10 mouse cellular contexts compared by ENCODE assay signal in genomic region chr10:95550506-95550905, GRCm38 (mm10). TPM values are rescaled to one million over a fixed set of nuclear protein-coding genes. Genes with fewer than 3 reads are reported as not detected.
DNase-seq lines count a peak whose midpoint lies in the region; ATAC-seq and TF ChIP-seq lines count a peak whose summit lies in the region.
"Had no signal": no experiment of that assay in that cellular context is flagged by ENCODE, and none has a peak within 500 bp of the region (broad histone marks: within the 10 kb centered on the region; RNA-seq: fewer than 3 reads in every experiment).

No protein-coding gene starts in this region.

- no peak for TF ChIP-seq EP300 in heart, postnatal 0 days (IDR thresholded peaks at IDR 0.05; ENCODE audit: low read depth)

- 53% methylated on average over 1 of the region's 1 CpGs for WGBS in heart, postnatal 0 days
- WGBS in heart, embryonic 10.5 days: 61% methylated on average over 1 of the region's 1 CpGs

- peak; percentile 45 for TF ChIP-seq CTCF in heart, postnatal 0 days (IDR thresholded peaks at IDR 0.05; ENCODE audit: low read depth)

- no peak for DNase-seq in heart, postnatal 0 days (ENCODE audit: low spot score)
- no peak for DNase-seq in heart, embryonic 10.5 days (ENCODE audit: low spot score)
- DNase-seq in thymus, postnatal 0 days (ENCODE audit: low spot score): peak; percentile 55
- no peak for DNase-seq in thymus, postnatal 36 days
- peak; percentile 46 for DNase-seq in brain, adult 2 months (ENCODE audit: low read depth, low spot score)
- DNase-seq in gastrocnemius, adult 18-20 months (ENCODE audit: low spot score): no peak
- no peak for DNase-seq in left cerebral cortex, adult 11 months (ENCODE audit: low spot score)
- DNase-seq: spleen, adult 18-20 months had no signal

- H3K9ac ChIP-seq in heart, postnatal 0 days (replicated peaks; ENCODE audit: low read depth, low read length): no peak overlapping the region
- H3K9ac ChIP-seq: neural tube, embryonic 15.5 days had no signal

- H3K36me3 ChIP-seq in heart, postnatal 0 days (replicated peaks; ENCODE audit: control insufficient read depth, insufficient read depth, low read length): peaks cover 60% of the 10 kb centered on the region
- peaks cover 68% of the 10 kb centered on the region for H3K36me3 ChIP-seq in heart, embryonic 10.5 days

- no peak overlapping the region for H3K4me2 ChIP-seq in heart, postnatal 0 days (ENCODE audit: low read depth, low read length)
- H3K4me2 ChIP-seq: neural tube, embryonic 15.5 days had no signal

- H3K27ac ChIP-seq in heart, postnatal 0 days (ENCODE audit: low read depth): no peak overlapping the region
- no peak overlapping the region for H3K27ac ChIP-seq in heart, embryonic 10.5 days
- H3K27ac ChIP-seq: neural tube, embryonic 15.5 days had no signal

- no peaks in the 10 kb centered on the region for H3K27me3 ChIP-seq in heart, postnatal 0 days (ENCODE audit: control insufficient read depth, insufficient read depth, low read length)
- H3K27me3 ChIP-seq in heart, embryonic 10.5 days (ENCODE audit: insufficient read depth, poor library complexity, severe bottlenecking): no peaks in the 10 kb centered on the region
- H3K27me3 ChIP-seq: neural tube, embryonic 15.5 days had no signal

- ATAC-seq in heart, postnatal 0 days (ENCODE audit: insufficient read depth, low read depth): no peak
- ATAC-seq: hindbrain, embryonic 16.5 days had no signal

- no peak overlapping the region for H3K4me3 ChIP-seq in heart, postnatal 0 days (ENCODE audit: low read depth, low read length)
- H3K4me3 ChIP-seq in heart, embryonic 10.5 days: no peak overlapping the region
- H3K4me3 ChIP-seq: neural tube, embryonic 15.5 days had no signal

- no peaks in the 10 kb centered on the region for H3K4me1 ChIP-seq in heart, postnatal 0 days (ENCODE audit: control insufficient read depth, insufficient read depth)
- 0 out of 2 replicates have a peak, but pooled peaks cover 12% of the 10 kb centered on the region for H3K4me1 ChIP-seq in heart, embryonic 10.5 days

- no peaks in the 10 kb centered on the region for H3K9me3 ChIP-seq in heart, postnatal 0 days (replicated peaks; ENCODE audit: control insufficient read depth, low read length)
- no peaks in the 10 kb centered on the region for H3K9me3 ChIP-seq in heart, embryonic 10.5 days
- H3K9me3 ChIP-seq: neural tube, embryonic 15.5 days had no signal

RNA-seq across cellular contexts. Expression of gene Nudt4, which starts 13.4 kb away (rescaled TPM):
- total RNA-seq in heart, postnatal 0 days (2014; rRNA removed; ENCODE audit: low replicate concordance): 72.2 and 74.5 TPM in 2 replicates
- polyA plus RNA-seq in heart, postnatal 0 days (2015; fragmentation: Nextera tagmentation; extraction: Ambion mirVana): 70.0 and 81.3 TPM in 2 replicates
- 92.7 and 104 TPM in 2 replicates for polyA plus RNA-seq in heart, embryonic 10.5 days (2016; fragmentation: Nextera tagmentation; extraction: Ambion mirVana)
- 39.3 and 40.7 TPM in 2 replicates for polyA plus RNA-seq in thymus, postnatal 0 days (2015; fragmentation: Nextera tagmentation; extraction: Ambion mirVana)
- total RNA-seq in gastrocnemius, adult 18-20 months (2021): 100 to 1,000 TPM; 287 to 374 TPM

RNA-seq across cellular contexts. Expression of gene Ube2n, which starts 35.6 kb away (rescaled TPM):
- 158 and 242 TPM in 2 replicates for total RNA-seq in heart, postnatal 0 days (2014; rRNA removed; ENCODE audit: low replicate concordance)
- 188 and 190 TPM in 2 replicates for polyA plus RNA-seq in heart, postnatal 0 days (2015; fragmentation: Nextera tagmentation; extraction: Ambion mirVana)
- polyA plus RNA-seq in heart, embryonic 10.5 days (2016; fragmentation: Nextera tagmentation; extraction: Ambion mirVana): 328 and 389 TPM in 2 replicates
- 274 and 290 TPM in 2 replicates for polyA plus RNA-seq in thymus, postnatal 0 days (2015; fragmentation: Nextera tagmentation; extraction: Ambion mirVana)
- 10 to 100 TPM; 65.4 to 75.4 TPM for total RNA-seq in gastrocnemius, adult 18-20 months (2021)

RNA-seq across cellular contexts. Expression of gene Mrpl42, which starts 48.8 kb away (rescaled TPM):
- total RNA-seq in heart, postnatal 0 days (2014; rRNA removed; ENCODE audit: low replicate concordance): 524 and 645 TPM in 2 replicates
- 928 and 1,023 TPM in 2 replicates for polyA plus RNA-seq in heart, postnatal 0 days (2015; fragmentation: Nextera tagmentation; extraction: Ambion mirVana)
- polyA plus RNA-seq in heart, embryonic 10.5 days (2016; fragmentation: Nextera tagmentation; extraction: Ambion mirVana): 445 and 534 TPM in 2 replicates
- 291 and 337 TPM in 2 replicates for polyA plus RNA-seq in thymus, postnatal 0 days (2015; fragmentation: Nextera tagmentation; extraction: Ambion mirVana)
- total RNA-seq in gastrocnemius, adult 18-20 months (2021): 100 to 1,000 TPM; 309 to 340 TPM

Comparison
In these comparisons a context has a peak if more than half of its experiments do, and no peak if none do; other contexts are left out.
1. DNase-seq: peak in thymus, postnatal 0 days (single experiment) and brain, adult 2 months (single experiment); none in heart, postnatal 0 days (single experiment), heart, embryonic 10.5 days (single experiment), thymus, postnatal 36 days (0 of 2), gastrocnemius, adult 18-20 months (single experiment) and left cerebral cortex, adult 11 months (single experiment).